Mouse (Mus musculus) brain, embryonic 14.5 days (tissue): ENCODE data around the gene Aanat.

ENCODE experiments used
- CTCF ChIP-seq: fragments of 200-500 bp; IDR thresholded peaks from 2 replicates; pipeline ENCODE4 v1.5.1; 2012; ENCODE audit warnings: inconsistent platforms, mild to moderate bottlenecking, moderate library complexity, borderline replicate concordance; ENCODE audit not compliant: insufficient read depth, insufficient read length; ENCODE audit errors: extremely low read depth
- POLR2A ChIP-seq: fragments of 200-500 bp; IDR thresholded peaks from 2 replicates; pipeline ENCODE4 v1.6.1; 2012; ENCODE audit warnings: mild to moderate bottlenecking, inconsistent platforms, borderline replicate concordance; ENCODE audit not compliant: poor library complexity, insufficient read depth, insufficient read length, severe bottlenecking; ENCODE audit errors: extremely low read depth

DNA sequence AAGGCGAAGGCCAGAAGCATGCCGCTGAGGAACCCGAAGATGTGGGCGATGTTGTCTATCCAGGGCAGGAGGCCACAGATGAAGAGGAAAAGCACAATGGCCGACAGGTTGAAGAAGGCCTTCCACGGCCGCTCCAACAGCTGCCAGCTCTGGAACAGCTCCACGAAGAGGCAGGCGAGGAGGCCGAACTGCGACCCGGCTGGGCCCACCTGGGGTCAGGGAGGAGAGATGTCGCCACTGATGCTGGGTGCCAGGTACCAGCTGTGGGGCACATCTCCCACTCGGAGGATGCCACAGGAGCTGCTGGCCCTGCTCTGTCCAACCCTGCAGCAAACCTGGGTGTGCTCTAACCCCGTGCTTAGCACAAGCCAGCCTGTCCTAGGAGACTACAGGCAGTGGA lies 13.0 kb downstream of the Aanat start:
- TF ChIP-seq POLR2A = no peak
- TF ChIP-seq CTCF = no peak
